Mouse (Mus musculus) liver, embryonic 14.5 days (tissue): ENCODE results near the gene Prkab1. TPM values are rescaled to one million over a fixed set of nuclear protein-coding genes. Genes with fewer than 3 reads are reported as not detected.

ENCODE experiments used
- ATAC-seq: fragments of 200-750 bp; cut with Nextera tagmentation; 2 replicates; pipeline ENCODE4 v1.8.0; 2017; ENCODE audit warnings: moderate number of reproducible peaks, mild to moderate bottlenecking, moderate library complexity; ENCODE audit not compliant: insufficient read depth
- DNase-seq, 3 experiments: peaks; one replicate each; pipeline ENCODE4 v3.0.0-alpha.2; 2012 to 2013; ENCODE audit warnings: low read depth in 3 of 3, low spot score in 3 of 3
- H3K27ac ChIP-seq: fragments of 300-500 bp; sonication (generic); 2 replicates; pipeline ENCODE4 v1.5.1; 2014; ENCODE audit warnings: moderate library complexity, mild to moderate bottlenecking, control low read depth, inconsistent platforms
- H3K27me3 ChIP-seq: fragments of 300-500 bp; sonication (generic); 2 replicates; pipeline ENCODE4 v1.6.1; 2014; ENCODE audit warnings: mild to moderate bottlenecking, low read length, moderate library complexity; ENCODE audit not compliant: control insufficient read depth, insufficient read depth
- H3K36me3 ChIP-seq: fragments of 300-500 bp; sonication (generic); replicated peaks from 2 replicates; pipeline ENCODE4 v1.6.1; 2014; ENCODE audit warnings: low read depth; ENCODE audit not compliant: control insufficient read depth, insufficient read depth
- H3K4me1 ChIP-seq, 2 experiments: fragments of 200-500 bp in 1 of 2; fragments of 300-500 bp in 1 of 2; sonication (generic) in 1 of 2; replicated peaks; 2 replicates each; pipeline ENCODE4 v1.6.1; 2012 to 2014; ENCODE audit warnings: antibody characterized with exemption in 1 of 2, inconsistent platforms in 1 of 2, low read length in 1 of 2; ENCODE audit not compliant: control insufficient read depth in 2 of 2, insufficient read depth in 2 of 2
- H3K4me2 ChIP-seq: fragments of 300-500 bp; sonication (generic); 2 replicates; pipeline ENCODE4 v1.6.1; 2014; ENCODE audit warnings: low read depth, mild to moderate bottlenecking, control low read depth, moderate library complexity
- H3K4me3 ChIP-seq, 2 experiments: fragments of 200-500 bp in 1 of 2; fragments of 300-500 bp in 1 of 2; sonication (generic) in 1 of 2; 2 replicates each; pipeline ENCODE4 v1.5.1; 2012 to 2014; ENCODE audit warnings: low read depth in 2 of 2, low read length in 2 of 2, mild to moderate bottlenecking in 2 of 2, control low read depth in 1 of 2, inconsistent platforms in 1 of 2, moderate library complexity in 1 of 2; ENCODE audit not compliant: insufficient read depth in 1 of 2
- H3K9ac ChIP-seq: fragments of 300-500 bp; sonication (generic); replicated peaks from 2 replicates; pipeline ENCODE4 v1.6.1; 2014; ENCODE audit warnings: mild to moderate bottlenecking, control low read depth, moderate library complexity
- H3K9me3 ChIP-seq: fragments of 300-500 bp; sonication (generic); 2 replicates; pipeline ENCODE4 v1.6.1; 2016; ENCODE audit warnings: low read length, mixed read lengths; ENCODE audit not compliant: control insufficient read depth
- CTCF ChIP-seq: IDR thresholded peaks from 2 replicates; pipeline ENCODE4 v1.5.1; 2016; ENCODE audit warnings: antibody characterized with exemption, low read depth, control low read depth
- EP300 ChIP-seq: IDR thresholded peaks from 2 replicates; pipeline ENCODE4 v1.6.1; 2016; ENCODE audit warnings: antibody characterized with exemption, low read depth
- WGBS: fragments of 180-500 bp; shearing (Covaris S2); extraction: QIAGEN DNeasy Blood & Tissue Kit; methylation state at CpG from one replicate; pipeline ENCODE4 v1.1.7; 2014; ENCODE audit not compliant: insufficient replicate concordance; 5-methylcytosine and 5-hydroxymethylcytosine counted together
- polyA plus RNA-seq, 2 experiments: library from polyadenylated mRNA; depleted of rRNA in 1 of 2; stranded (reverse) in 1 of 2; unstranded in 1 of 2; fragments of >200 nt; fragmentation: Nextera tagmentation in 1 of 2; extraction: Ambion mirVana in 1 of 2; gene quantifications; 2 replicates each; pipeline versions ENCODE4 v1.2.1 to v1.2.3; 2012 to 2014

Prkab1 gene
- polyA plus RNA-seq, 2 experiments: 67.2 to 69.3 TPM

DNA sequence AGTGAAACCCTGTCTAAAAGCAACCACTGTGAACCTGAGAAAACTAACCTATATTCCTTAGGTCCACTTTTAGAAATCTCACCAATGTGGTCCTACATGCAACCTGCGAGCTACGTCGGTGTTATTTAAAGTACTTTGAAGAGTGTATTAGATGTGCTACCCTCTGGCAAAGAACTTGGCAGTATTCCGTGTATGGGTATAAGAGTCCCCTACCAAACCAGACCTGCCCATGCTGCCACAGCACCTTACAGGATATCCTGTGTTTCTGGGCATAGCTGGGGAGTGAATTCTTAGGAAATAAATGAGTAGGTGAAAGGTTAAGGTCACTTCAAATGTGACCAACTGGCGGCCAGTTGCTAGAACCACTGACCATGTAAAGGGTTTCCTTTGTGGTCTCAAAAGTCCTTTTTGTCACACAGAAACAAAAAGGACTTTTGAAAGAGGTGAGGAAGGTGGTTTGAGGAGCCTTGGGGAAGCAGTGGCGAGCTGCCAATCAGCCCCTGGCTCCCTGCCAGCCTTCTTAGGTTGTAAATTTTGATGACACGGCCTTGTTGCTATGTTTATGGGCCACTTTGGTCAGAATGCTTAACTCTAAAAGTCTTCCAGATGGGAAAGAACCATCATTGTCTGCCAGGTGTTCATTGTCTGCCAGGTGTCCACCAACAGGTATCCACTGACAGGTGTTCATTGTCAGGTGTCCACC, 41.5 kb downstream of the Prkab1 start:
- Histone ChIP-seq H3K36me3 (peaks cover 96% of the 10 kb centered on the region), H3K27ac (no peak overlapping the region), H3K27me3 (no peaks in the 10 kb centered on the region), H3K4me3 (no peak overlapping the region), H3K9ac (no peak overlapping the region), H3K9me3 (no peaks in the 10 kb centered on the region), H3K4me1 (peaks cover 0 to 3% of the 10 kb centered on the region in 2 experiments; a peak in 2 of 4 replicates), H3K4me2 (no peak overlapping the region)
- DNase-seq (no peak), ATAC-seq (no peak)
- no peak for TF ChIP-seq EP300
- TF ChIP-seq CTCF: no peak
- 88% methylated on average over 7 of the region's 7 CpGs for WGBS

DNA sequence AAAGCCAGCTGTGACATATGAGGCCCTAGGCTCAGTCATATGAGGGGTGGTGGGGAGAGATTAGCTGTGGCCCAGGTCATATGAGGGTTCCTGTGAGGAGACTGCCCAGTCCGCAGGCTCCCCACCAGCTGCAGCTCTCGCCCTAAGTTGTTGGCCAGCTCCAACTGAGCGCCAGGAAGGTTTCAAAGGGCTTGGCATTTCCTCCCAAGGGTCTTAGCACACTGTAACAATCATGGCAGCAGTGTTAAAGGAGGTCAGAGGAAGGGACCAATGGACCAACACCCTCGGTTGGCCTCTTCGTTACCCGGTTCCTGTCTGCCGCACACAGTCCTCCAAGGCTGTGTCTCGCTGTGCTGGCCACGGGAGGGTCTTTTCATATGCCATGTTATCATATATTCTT, 43.8 kb downstream of the Prkab1 start:
- no peak overlapping the region for H3K4me3 ChIP-seq
- TF ChIP-seq EP300: no peak
- TF ChIP-seq CTCF: no peak
- H3K9me3 ChIP-seq: no peaks in the 10 kb centered on the region
- no peaks in the 10 kb centered on the region for H3K27me3 ChIP-seq
- H3K9ac ChIP-seq: no peak overlapping the region
- H3K27ac ChIP-seq: no peak overlapping the region
- WGBS: 94% methylated on average over 9 of the region's 9 CpGs
- peaks cover 96% of the 10 kb centered on the region for H3K36me3 ChIP-seq
- no peak for DNase-seq
- no peak for ATAC-seq
- H3K4me2 ChIP-seq: no peak overlapping the region
- H3K4me1 ChIP-seq: peaks cover 0 to 11% of the 10 kb centered on the region in 2 experiments; a peak in 2 of 4 replicates

DNA sequence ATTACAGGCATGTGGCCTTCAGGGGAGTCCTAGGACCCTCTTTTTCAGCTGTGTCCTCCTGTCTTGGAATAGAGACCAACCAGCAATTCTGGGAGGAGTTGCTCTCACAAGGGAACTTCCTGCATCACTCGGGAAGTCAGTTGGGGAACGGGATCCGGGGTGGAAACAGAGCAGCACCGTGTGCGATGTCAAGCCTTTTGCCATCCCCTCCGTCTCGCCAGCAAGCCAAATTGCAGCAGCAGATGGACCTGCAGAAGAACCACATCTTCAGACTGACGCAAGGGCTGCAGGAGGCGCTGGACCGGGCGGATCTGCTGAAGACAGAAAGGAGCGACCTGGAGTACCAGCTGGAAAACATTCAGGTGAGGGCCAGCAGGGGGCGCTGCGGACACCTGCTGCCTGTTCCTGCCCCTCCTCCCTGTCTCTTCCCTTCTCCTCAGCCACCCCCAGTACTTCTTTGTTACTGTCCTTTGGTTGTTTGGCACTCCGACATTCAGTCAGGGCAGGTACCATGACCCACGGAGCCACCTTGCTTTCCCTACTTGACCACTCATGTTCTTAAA, 45.1 kb downstream of the Prkab1 start:
- Histone ChIP-seq H3K9me3 (no peaks in the 10 kb centered on the region), H3K36me3 (peaks cover 96% of the 10 kb centered on the region), H3K4me2 (no peak overlapping the region), H3K27ac (no peak overlapping the region), H3K4me3 (no peak overlapping the region), H3K4me1 (peaks cover 0 to 11% of the 10 kb centered on the region in 2 experiments; a peak in 2 of 4 replicates), H3K27me3 (no peaks in the 10 kb centered on the region), H3K9ac (no peak overlapping the region)
- peak in 1 of 3 experiments; percentile 17 for DNase-seq
- TF ChIP-seq EP300 (no peak), CTCF (peak; percentile 88)
- ATAC-seq: no peak
- WGBS: 73% methylated on average over 16 of the region's 16 CpGs

DNA sequence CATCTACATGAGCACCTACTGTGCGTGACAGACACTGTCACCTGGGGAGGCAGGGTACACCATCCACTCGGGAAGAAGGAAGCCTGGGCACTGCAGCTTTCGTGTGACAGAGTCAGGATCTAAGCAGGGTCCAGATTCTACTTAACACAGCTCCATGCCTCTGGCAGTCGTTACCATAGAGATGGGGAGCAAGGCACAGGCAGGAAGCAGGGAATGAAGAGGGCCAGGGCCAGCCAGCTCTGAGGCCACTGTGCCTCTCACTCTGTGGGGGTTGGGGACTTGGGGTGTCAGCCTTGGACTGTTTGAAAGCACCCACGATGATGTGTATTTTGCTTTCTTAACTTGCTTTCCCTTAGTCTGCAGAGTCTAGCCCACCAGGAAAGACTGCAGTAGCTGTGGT, 46.1 kb downstream of the Prkab1 start:
- TF ChIP-seq EP300 (no peak), CTCF (no peak)
- peaks cover 0 to 11% of the 10 kb centered on the region in 2 experiments; a peak in 2 of 4 replicates for H3K4me1 ChIP-seq
- no peak overlapping the region for H3K27ac ChIP-seq
- no peak overlapping the region for H3K4me2 ChIP-seq
- H3K27me3 ChIP-seq: no peaks in the 10 kb centered on the region
- DNase-seq: no peak
- no peak overlapping the region for H3K9ac ChIP-seq
- no peaks in the 10 kb centered on the region for H3K9me3 ChIP-seq
- no peak overlapping the region for H3K4me3 ChIP-seq
- peaks cover 97% of the 10 kb centered on the region for H3K36me3 ChIP-seq
- ATAC-seq: peak; percentile 21; the same call in 1 of the 2 replicates
- WGBS: 79% methylated on average over 5 of the region's 5 CpGs

DNA sequence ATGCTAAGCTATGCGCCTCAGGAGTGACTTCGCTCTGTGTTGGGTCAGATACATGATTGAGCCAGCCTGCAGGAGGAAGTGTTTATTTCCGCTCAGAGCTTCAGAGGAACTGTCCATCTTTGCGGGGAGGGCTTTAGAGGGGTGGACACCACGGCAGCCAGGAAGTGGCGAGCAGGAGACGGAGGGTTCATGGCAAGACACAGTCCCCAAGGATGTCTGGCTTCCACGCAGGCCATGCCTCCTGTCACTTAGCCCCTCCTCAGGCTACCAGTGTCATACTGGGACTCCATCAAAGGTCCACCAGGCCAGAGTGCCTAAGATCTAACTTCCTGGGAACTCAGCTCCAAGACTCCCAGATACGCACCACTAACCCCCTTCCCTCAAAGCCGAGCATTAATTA, 46.6 kb downstream of the Prkab1 start:
- Histone ChIP-seq H3K4me2 (no peak overlapping the region), H3K36me3 (peaks cover 97% of the 10 kb centered on the region), H3K9ac (no peak overlapping the region), H3K9me3 (no peaks in the 10 kb centered on the region), H3K27me3 (no peaks in the 10 kb centered on the region), H3K4me3 (no peak overlapping the region), H3K4me1 (peaks cover 0 to 11% of the 10 kb centered on the region in 2 experiments; a peak in 2 of 4 replicates), H3K27ac (no peak overlapping the region)
- no peak for TF ChIP-seq EP300
- no peak for TF ChIP-seq CTCF
- DNase-seq (no peak), ATAC-seq (peak; percentile 42; the same call in 1 of the 2 replicates)
- WGBS: 66% methylated on average over 10 of the region's 10 CpGs
